Mouse (Mus musculus) lung, postnatal 0 days (tissue): ENCODE results near the gene Cap2.

Experiments
- CTCF ChIP-seq: IDR thresholded peaks from 2 replicates; pipeline ENCODE4 v1.5.1; 2016; ENCODE audit warnings: antibody characterized with exemption, mild to moderate bottlenecking
- EP300 ChIP-seq: IDR thresholded peaks from 2 replicates; pipeline ENCODE4 v1.6.1; 2016; ENCODE audit warnings: antibody characterized with exemption, mild to moderate bottlenecking, control low read depth

DNA sequence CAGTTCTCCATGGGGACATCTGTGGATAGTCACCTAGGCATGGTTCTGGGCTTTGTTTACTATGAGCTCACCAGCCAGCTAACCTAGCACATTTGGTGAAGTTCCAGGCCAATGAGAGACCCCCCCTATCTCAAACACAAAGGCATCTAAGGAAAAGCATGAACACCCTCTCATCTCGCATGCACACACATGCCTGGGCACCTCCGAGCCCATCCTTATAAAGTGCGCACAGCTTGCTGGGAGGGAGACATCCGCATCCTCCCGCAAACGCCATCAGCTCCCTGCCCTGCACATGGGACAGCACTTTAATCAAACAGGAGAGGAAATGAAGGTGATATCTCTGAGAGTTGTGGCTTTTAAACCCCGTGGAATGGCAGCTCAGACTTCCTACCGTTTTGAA is 33.4 kb upstream of the Cap2 start:
- TF ChIP-seq CTCF (no peak), EP300 (no peak)
